Mouse (Mus musculus) kidney, postnatal 36 days (tissue): ENCODE measurements around the gene Chrm5.
"Not testable (repeated sequence)": the region's sequence is repeated elsewhere in the genome, so short reads cannot be mapped to it uniquely, and the experiment has no call there.

Experiments used
- DNase-seq, 2 experiments: peaks; one replicate each; pipeline ENCODE4 v3.0.0; 2021 to 2022; ENCODE audit warnings: mixed read lengths in 2 of 2

Chrm5 gene

DNA sequence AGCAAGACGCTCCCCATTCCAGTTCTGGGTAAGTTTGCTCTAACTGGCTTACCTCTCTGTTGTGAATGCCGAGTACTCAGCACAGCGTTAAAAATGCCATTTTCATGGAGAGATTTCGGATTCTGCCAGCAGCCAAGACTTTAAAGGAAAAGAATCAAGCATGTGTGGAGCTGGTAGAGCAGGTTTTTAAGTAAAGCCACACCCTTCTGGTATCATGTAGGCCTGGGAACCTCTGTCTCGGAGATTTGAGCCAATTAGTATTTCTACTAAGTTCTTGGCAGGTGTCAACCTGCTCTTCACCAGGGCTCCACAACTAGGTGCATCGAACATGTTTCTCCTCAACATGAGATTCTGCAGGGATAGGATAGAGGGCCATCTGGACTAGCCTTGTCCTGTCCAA lies 4.0 kb downstream of the Chrm5 start:
- DNase-seq = no peak

- no peak for DNase-seq
Observed at GRCm38 (mm10) chr2:112474997-112475724, 5.4 kb downstream of the Chrm5 start.

DNA sequence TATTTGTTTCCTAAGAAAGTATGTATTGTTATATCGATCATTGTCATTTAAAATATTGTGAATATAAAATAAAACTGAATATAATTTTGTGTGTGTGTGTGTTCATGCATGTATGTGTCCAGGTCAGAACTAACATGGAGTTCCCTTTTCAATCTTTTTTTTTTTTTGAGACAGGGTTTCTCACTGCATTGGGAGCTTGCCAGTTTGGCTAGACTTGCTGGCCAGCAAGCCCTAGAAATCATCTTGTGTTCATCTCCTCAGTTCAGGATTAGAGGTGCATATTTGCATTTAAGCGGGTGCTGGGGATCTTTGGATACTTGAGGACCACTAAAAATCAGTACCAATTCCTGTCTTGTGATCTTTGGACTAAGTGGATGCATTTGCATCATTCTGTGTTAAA lies 8.5 kb downstream of the Chrm5 start:
- no peak for DNase-seq

DNA sequence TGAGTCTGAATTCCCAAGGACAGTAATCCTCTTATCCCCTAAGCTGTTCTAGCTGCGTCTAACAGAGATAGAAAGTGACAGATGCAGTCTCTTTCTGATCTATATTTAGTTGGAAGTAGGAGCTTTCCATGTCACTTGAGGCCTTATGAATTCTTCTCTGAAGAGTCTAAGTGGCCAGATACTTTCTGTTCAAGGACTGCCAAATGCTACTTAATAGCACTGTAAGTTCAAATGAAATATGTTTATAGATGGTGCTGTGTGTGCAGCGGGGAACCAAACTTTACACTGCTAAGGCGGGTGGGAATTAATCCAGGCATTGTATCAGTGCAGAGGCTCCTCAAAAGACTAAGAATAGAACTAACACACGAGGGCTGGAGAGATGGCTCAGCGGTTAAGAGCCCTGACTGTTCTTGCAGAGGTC lies 9.6 kb downstream of the Chrm5 start:
- no peak for DNase-seq

GRCm38 (mm10) chr2:112469542-112469941 lies 11.0 kb downstream of the Chrm5 start:
- no peak for DNase-seq

- no peak for DNase-seq
Observed at GRCm38 (mm10) chr2:112460557-112460956, 20.0 kb downstream of the Chrm5 start.

DNA sequence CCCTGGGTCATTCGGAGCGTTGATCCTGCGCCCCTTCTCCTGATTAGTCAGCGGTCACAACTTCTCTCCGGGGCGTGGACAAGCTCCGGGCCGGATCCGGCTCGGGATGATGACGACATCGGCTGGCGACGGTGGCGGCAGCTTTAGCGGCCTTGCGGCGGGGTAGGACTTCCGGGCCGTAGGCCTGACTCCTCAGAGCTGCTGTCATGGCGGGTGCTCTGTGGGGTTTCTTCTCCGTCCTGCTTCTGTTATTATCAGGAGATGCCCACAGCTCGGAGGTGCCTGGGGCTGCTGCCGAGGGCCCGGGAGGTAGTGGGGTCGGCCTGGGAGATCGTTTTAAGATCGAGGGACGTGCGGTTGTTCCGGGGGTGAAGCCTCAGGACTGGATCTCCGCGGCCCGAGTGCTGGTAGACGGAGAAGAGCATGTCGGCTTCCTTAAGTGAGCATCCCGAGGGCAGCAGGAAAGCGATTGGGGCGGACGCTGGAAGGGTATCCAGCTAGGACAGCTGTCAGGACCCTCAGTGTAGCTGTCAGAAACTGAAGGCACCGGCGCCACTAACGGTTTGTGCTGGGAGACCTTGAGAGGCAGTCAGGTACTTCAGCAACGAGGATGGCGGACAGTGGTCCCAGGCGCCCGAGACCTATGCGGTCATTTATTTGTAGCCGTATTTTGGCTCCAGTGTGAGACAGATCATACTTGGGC lies 25.6 kb downstream of the Chrm5 start, which contains the start of gene Emc7:
Gene Emc7, plus strand, starts transcription at position 136 of the 703 bp plus-strand sequence.
- DNase-seq = peak; percentile 97 to 99

- no peak for DNase-seq
Observed at GRCm38 (mm10) chr2:112454125-112454861, 26.3 kb downstream of the Chrm5 start.

DNA sequence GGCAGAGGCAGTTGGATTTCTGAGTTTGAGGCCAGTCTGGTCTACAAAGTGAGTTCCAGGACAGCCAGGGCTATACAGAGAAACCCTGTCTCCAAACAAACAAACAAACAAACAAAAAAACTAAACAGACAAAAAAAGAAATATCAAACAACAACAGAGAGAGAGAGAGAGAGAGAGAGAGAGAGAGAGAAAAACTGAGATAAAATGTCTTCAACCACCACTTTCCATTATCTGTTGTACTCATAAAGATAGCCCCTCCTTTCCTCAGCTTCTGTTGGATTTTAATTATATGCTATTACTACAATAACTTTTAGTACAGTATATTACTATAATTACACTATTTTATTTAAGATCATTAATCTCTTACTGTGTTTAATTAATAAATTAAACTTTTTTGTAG lies 28.1 kb downstream of the Chrm5 start:
- DNase-seq = not testable (repeated sequence)

DNA sequence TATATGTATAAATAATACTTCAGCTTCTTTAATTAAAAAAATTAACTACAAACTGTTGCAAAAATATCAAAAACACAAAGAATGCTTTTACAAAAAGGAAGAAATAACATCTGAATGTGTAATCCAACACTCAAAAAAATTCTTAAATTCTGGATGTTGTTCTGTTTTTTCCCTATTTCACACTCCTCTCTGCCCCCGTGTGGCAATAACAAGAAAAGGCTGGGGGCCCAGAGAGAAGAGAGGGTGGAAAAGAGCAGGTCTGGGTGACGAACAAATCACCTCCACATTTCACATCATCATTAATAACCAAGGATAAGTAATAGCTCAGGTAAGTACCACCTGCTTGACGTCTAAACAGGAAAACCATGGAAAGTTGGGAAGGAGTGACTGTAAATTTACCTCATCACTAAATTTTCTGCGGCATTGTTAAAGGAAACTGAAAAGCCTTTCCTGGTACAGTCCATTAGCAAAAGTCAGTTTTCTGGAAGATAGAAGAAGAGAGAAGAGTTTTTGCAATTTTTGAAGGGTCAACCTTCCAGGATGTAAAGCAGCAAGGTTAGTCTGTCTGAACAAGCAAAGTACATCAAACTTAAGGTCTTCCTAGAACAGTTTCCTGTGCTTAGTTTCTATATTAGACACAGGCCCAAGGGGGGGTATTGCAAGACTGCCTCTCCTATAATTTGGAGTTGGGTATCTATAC lies 30.8 kb downstream of the Chrm5 start:
- DNase-seq = peak in 1 of 2 experiments; percentile 57

DNA sequence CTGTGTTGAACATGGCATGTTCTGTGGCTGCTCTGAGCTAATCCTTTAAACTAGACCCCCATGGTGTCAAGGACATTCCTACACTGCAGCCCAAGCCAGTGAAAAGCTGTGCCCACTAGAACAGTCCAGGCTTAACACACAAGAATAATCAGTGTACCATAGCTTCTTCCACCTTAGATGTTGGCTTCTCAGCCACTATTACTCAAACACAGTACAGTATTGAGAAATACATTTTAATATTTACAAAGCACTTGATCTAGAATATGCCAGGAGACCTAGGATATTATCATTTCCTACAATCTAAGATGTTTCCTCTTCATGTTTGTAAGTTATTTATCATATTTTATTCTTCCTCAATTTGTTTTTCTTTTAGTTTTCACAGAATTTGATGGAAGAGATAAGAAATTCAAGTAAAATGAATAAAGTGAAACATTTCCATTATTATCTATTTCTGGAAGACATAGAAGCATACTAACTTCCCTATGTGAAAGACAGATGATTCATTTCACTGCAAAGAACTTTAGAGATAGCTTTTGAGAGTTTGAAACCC lies 32.0 kb downstream of the Chrm5 start:
- DNase-seq = no peak

- not testable (repeated sequence) for DNase-seq
Observed at GRCm38 (mm10) chr2:112448046-112448445, 32.5 kb downstream of the Chrm5 start.

DNA sequence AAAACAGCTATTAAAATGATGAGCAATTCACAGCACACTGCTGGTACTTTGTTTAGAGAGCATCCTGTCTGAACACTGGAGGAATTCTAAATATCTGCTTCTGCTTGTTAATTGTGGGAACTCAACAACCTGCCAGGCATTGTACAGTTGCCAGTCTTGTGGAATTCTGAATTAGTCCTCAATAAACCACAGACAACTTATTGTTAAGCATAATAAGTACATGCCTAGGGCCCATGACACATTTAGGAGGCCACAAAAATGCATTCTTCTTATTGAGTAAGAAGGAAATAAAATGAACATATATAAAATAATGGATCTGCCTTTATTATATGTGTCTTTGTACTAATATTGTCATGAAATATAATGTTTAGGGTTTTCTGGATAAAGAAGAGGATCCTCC lies 35.1 kb downstream of the Chrm5 start:
- no peak for DNase-seq

- DNase-seq = no peak
Observed at GRCm38 (mm10) chr2:112443491-112443890, 37.1 kb downstream of the Chrm5 start.

GRCm38 (mm10) chr2:112437589-112437988 lies 43.0 kb downstream of the Chrm5 start:
- no peak for DNase-seq

GRCm38 (mm10) chr2:112436292-112436691 lies 44.3 kb downstream of the Chrm5 start:
- no peak for DNase-seq

- peak; percentile 24 to 52 for DNase-seq
Observed at GRCm38 (mm10) chr2:112433359-112433758, 47.2 kb downstream of the Chrm5 start.

- no peak for DNase-seq
Observed at GRCm38 (mm10) chr2:112432523-112432922, 48.0 kb downstream of the Chrm5 start.

GRCm38 (mm10) chr2:112430403-112430802 lies 50.2 kb downstream of the Chrm5 start:
- no peak for DNase-seq

DNA sequence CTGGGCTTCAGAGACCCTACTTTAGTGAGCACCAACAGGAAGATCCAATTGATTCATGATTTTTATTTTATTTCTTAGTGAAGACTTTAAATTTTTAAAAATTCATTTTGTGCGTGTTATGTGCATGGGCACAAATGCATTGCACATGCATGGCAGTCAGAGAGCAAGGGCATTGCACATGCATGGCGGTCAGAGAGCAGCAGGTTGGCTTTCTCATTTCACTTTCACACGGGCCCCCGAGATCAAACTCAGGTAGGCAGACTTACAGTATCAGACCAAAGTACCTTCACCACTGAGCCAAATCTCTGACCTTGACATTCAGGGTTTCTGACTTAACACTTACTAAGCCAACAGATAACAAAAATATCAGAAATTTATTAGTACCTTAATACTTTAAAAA lies 50.9 kb downstream of the Chrm5 start:
- no peak for DNase-seq
